Mouse (Mus musculus): ENCODE data around the gene Znrf1.
A peak's percentile ranks its signal among the peaks of the same experiment; 100 is the strongest.

The Znrf1 gene

DNA sequence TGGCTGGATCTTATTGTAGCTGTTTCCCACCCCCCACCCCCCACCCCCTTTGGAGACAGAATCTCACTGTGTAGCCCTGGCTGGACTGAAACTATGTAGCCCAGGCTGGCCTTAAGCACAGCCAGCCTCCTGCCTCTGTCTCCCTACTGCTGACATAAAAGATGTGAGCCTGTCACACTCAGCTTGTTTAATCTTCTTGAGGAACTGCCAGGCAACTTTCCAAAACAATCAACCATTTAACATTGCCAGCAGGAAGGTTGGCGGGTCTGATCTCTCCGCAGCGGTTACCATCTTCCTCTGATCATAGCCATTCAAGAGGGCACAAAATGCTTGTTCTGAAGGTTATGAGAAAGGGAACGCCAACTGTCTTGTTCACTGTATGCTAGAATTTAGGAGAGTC lies 2.4 kb upstream of the Znrf1 start:
- no peak for DNase-seq (ENCODE audit: low read depth)

DNA sequence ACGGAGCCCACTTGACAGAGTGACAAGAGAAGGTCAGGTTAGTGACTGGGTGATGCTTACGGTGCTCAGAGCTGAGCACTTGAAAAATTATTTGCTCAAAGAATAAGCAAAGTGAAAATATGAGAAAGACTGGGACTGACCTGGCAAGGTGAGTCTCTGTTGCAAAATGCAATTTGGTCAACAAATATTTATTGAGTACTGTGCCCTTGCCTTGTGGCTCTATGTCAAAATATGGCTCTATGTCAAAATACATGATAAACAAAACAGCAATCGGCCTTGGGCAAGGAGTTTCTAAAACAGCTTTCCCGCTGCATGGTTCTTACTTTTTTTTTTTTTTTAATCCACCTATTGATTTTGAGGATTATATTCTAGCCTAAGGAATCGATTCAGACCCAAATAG lies 406 bp upstream of the Znrf1 start:
- no peak for DNase-seq (ENCODE audit: low read depth)

DNA sequence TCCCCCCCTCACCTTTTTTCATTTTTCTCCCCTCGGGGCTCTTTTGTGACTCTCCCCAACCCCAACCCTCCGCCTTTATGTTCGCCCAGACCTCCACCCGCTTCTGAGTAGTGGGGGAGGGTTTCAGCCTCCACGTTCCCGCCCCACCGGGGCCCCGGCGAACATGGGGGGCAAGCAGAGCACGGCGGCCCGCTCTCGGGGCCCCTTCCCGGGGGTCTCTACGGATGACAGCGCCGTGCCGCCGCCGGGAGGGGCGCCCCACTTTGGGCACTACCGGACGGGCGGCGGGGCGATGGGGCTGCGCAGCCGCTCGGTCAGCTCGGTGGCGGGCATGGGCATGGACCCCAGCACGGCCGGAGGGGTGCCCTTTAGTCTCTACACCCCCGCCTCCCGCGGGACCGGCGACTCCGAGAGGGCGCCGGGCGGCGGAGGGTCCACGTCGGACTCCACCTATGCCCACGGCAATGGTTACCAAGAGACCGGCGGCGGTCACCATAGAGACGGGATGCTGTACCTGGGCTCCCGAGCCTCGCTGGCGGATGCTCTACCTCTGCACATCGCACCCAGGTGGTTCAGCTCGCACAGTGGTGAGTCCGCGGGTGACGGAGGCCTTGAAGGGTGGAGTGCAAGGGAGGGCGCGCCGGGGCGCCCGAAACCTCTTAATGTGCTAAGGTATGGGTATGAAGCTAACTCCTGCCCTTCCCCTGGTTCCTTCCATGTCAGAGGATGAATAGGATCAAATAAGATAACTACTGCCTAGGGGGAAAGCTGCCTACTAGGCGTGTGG lies 1.3 kb downstream of the Znrf1 start:
- DNase-seq (ENCODE audit: low read depth), result no peak

DNA sequence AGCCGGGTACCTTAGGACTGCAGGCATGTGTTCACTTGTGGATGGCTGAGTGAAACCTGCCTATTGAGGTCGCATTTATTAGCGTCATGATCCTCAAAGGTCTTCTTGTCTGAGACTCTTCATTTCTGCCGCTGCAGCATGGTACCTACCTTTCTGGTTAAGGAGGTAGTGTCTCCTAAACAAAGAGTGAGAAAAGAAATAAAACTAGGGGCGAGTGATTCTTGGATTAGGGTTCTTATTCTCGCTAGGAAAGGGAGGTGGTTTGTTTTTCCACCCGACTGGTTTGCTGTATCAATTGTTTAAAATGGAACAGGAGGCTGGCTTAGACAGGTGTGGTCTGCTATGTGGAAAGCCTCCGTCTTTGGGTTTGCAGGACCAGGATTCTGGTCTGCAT lies 1.9 kb downstream of the Znrf1 start:
- no peak for DNase-seq (ENCODE audit: low read depth)

DNA sequence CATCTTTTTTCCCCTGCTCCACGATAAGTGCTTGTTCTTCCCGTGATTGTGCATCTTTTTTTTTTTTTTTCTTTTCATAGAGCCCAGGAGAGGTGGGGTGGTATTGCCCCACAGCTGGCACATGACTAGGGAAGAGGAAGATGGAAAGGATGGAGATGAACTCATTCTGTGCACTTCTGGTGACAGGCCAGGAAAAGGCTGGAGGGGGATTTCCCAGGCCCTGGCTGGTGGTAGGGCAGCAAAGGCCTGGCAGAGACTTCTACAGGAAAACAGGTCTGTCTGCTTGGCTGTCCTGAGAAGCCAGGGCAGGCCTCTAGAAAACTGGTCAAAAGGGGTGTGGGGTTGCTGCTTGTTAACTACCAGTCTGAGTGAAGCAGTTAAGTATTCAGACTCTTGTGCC lies 2.3 kb downstream of the Znrf1 start:
- no peak for DNase-seq (ENCODE audit: low read depth)

DNA sequence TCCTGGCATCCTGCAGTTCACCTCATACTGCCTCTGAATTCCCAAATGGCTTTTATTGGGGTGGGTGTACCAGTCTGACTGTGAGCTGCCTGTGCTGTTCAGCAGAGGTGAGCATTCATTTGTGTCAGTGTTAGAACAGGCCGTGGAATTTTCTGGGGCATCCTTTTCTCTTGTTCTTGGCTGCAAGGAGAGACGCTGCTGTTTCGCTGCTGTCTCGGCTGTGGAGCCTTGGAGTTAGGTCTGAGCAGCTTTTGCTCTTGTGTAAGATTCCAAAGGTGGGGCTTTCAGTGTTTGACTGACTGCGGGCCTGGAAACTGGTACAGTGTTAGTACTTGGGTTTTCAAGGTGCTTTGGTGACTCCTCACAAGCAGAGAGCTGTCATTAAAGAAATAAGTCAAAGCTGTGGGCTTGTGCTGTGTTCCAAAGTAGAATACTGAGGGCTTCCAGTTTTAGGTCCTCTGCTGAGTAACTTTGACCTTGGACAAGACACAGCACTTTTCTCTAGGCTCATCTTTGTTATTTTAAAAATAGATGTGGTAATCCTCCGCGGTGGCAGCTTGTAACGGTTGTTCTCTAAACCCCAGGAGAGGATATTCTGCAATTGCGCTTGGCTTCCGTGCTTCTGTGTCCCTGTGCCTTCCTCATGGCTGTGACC lies 3.7 kb downstream of the Znrf1 start:
- peak; percentile 88 for DNase-seq (ENCODE audit: low read depth)

DNA sequence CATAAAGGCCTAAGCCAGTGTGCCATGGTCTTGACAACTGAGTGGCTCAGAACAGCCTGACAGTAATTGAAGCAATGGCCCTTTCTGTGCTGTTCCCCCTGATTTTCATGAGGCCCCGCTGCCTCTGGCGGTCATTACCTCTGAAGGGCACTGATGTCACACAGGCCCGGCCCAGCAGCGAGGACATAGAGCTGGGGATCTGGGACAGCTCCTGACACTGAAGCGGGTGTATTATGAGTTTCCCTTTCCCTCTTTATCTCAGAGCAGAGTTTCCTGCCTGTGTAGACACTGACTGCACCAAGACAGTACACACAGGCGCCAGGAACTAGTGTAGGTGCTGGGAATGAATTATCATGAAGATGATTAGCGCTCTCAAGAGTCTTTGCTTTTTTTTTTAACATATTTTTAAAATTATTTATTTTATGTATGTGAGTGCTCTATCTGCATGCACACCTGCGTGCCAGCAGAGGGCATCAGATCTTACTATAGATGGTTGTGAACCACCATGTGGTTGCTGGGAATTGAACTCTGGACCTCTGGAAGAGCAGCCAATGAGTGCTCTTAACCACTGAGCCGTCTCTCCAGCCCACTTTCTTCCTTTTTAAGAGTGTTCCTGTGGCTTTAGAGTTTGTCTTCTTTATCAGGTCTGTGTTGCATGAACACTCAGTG lies 7.9 kb downstream of the Znrf1 start:
- DNase-seq (ENCODE audit: low read depth), result no peak

DNA sequence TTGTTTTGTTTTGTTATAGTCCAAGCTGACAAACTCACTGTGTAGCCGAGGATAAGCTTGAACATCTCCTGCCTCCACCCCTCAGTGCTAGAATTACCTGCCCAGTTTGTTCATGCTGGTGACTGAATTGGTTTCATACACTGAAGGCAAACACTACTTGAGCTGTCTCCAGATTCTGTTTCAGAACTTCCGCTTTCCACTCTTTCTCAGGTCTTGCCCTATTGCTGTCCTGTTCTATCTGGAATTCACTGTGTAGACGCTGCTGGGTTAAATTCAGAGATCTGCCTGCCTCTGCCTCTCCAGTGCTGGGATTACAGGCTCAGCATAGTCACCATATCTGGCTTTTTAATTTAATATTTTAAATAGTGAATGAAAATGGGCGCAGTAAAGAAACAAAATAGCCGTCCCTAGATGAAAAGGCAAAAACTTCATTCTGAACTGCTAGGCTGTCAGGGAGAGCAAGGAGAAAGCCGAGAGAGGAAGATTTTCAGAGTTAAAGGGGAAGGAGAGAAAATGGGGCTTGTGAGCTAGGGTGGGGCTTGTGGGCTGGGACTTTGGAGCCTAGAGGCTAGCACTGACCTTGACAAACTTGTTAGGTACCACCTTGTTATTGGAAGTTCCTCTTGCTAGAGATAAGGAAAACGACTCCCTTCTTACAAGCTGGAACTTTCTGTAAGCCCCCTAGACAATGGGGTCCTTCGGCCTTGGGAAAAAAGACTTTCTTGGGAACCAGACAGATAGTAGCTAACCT lies 9.7 kb downstream of the Znrf1 start:
- DNase-seq (ENCODE audit: low read depth), result peak; percentile 52

DNA sequence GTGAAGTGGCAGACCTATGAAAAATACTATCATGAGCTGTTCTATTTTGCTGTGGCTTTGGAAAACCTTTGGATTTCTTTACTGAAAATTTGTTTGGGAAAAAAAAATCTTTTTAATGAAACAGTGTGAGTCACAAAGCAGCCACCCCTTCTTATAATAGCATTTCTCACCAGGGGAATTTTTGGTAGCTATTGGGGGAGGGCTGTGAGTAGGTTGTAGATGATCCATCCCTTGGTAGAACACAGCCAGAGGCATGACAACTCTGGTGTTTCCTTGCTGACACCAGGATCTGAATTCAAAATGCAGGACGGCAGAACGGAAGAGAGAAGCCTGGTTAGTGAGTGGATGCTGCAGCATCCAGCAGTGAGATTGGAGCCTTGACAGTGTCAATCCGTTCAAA lies 11.2 kb downstream of the Znrf1 start:
- no peak for DNase-seq (ENCODE audit: low read depth)

DNA sequence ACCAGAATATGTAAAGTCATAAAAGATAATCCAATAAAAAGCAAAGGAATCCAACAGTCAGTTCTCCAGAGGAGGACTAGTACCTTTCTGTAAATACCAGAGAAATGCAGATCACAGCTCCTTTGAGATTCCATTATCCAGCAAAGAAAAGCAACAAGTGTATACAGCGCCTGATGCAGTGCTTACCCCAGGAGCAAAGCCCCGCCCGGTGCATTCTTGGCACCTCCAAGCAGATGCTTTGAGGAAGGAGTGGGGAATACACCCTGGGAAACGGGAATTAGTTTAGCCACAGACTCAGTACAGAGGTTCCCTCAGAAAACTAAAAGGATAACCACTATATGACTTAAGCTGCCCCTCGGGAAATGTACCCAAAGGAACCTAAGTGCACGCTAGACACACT lies 12.3 kb downstream of the Znrf1 start:
- no peak for DNase-seq (ENCODE audit: low read depth)

DNA sequence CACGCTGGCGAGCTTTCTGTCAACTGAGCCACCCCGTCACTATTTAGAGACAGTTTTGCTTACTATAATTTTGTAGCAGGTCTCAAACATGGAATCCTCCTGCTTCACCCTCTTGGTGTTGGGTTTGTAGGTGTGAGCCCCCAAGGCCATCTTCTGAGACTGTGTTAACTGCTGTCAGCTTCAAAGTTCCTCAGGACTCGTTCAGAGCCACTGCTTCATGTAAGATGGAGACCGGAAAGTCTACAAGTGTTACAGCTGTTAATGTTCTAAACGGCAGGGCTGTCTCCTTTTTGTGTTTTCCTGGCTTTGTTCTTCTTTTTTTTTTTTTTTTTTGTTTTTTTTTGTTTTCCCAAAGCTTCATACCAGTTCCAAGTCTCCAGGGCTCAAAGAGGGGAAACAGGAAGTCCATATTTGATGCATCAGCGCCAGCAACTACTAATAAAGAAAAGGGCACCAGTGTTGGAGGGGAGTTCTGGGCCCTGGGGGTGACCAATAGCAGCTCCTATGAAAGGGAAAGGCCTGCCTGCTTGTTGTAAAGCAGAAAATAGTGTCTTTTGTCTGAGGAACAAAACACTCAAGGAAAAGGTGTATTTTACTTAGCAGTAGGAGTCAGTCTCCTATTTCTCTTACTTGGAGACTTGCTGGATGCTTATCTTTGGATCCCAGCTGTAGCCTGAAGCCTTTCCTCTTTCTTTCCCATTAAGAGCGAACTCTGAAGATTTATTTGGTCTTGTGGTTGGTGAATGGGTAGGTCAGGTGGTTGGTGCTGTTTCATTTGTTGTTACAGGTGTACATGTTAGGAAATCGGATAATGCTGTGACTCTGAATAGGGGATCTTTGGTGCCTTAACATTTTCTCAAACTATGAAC lies 14.3 kb downstream of the Znrf1 start:
- DNase-seq (ENCODE audit: low read depth), result peak; percentile 59

DNA sequence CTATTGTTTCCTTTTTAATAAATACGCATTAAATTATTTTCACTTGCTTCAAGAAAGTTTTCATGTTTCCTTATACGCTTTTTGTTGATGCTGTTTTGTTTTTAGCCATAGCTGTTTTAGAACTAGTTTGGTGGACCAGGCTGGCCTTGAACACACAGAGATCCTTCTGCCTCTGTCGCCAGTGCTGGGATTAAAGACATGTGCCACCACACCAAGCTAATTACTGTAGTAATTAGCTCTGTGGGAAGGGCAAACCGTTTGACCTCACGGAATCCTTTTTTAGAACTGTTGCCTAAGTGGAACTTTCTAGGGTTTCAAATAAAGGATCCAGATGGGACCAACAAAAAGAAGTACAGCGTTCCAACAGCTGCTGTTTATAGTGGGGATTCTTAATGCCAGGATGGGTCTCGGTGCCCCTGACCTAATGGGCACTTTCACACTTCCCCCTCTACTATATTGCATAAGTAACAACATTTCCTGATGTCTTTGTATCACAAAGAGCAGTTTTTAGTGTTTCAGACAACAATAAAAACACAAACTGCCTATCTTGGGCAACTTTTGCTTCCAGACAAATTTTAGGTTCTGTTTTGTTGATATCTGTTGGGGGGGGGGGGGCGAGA lies 15.7 kb downstream of the Znrf1 start:
- DNase-seq (ENCODE audit: low read depth), result no peak

DNA sequence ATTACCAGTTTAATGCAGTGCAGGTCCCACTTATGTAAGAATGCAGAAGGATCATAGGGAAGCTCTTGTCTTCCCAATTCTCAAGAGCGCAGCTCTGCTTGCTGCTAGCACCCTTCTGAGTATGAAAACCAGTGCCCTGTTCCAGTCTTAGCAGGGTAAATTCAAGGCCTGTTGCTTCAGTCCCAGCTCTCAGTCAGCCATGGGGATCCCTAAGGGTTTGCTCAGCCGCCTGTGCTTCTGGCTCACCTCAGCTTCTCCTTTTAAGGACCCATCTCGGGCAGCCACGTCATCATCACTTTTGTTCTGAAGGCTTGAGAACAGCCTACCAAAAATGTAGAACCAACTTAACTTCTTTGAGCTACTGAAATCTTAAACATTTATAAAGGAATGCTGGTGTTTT lies 25.9 kb downstream of the Znrf1 start:
- peak; percentile 49 for DNase-seq (ENCODE audit: low read depth)

DNA sequence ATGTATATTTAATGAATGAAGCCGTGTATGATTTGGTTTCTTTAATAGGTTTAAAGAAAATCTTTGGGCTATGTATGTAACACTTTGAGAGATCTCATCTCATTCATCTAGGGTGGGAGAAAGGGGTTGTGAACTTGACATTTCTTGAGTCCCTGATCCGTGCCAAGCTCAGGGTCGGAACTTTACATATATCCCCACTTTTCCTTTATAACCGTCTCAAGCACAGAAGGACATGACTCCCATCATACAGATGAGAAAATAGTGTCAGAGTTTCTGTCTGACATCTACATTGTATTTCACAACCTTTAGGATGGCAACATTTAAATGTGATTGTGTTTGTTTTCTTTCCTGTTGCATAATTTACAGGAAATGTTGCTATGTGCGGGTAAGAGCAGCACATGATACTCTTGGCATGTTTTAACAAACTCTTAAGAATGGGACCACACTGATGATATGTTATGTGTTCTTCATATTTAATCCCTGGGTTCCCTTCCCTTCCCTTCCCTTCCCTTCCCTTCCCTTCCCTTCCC lies 26.4 kb downstream of the Znrf1 start:
- peak; percentile 75 for DNase-seq (ENCODE audit: low read depth)

DNA sequence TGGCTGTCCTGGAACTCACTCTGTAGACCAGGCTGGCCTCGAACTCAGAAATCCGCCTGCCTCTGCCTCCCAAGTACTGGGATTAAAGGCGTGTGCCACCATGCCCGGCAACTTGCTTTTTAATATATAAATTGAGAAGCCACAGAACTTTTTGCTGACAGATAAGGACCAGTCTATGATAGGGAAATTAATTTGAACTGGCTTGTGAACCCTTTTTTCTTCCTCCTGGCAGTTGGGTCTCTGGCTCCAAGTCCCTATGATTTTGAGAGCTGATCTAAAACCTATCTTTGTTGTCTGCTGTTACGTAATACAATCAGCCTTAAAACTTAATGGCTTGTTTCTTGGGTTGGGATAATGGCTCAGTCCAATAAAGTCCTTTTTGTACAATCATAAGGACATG lies 27.2 kb downstream of the Znrf1 start:
- no peak for DNase-seq (ENCODE audit: low read depth)

DNA sequence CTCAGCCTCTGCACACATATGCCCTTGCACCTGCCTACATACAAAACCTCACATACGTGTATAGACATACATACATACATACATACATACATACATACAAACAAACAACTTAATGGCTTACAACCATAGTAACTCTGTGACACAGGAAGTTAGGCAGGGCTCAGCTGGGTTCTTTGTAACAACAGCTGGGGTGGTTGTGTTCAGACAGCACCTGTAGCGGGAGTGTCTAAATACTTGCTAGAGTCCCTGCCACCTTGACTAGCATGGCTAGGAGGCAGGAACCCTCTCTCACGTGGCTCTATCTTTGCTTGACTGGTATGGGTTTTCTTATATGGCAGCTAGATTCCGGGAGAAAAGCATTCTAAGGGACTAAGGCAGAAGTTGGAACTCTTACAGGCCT lies 27.8 kb downstream of the Znrf1 start:
- no peak for DNase-seq (ENCODE audit: low read depth)

DNA sequence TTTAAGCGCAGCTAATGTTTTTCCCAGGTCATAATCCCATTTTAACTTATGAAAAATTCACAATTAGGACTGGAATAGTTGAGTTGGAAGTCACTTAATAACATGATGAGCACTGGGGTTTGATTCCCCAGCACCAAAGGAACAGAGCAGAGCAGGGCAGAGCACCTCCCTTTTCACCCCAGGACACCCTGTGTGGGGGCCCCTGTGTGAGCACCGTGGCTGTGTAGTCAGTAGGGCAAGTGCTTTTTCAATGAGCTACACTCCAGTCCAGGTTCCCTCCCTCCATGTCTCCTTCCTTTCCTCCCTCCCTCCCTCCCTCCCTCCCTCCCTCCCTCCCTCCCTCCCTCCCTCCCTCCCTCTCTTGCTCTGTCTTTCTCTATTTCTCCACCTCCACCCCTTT lies 28.2 kb downstream of the Znrf1 start:
- no peak for DNase-seq (ENCODE audit: low read depth)

DNA sequence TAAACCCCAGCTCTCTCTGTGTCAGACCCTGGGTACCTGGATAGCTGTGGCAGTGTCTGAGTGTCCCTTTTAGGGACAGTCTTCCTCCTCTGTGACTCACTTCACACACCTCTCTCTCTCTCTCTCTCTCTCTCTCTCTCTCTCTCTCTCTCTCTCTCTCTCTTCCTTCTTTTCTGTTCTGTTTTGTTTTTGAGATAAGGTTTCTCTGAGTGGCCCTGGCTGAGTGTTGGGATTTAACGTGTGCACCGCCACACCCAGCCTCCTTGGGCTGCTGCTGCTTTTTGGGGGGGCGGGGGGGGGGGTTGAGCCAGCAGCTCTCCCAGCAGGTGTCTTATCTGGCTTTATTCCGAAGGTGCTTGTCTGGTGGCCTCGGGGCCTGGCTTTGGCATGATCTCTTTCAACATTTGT lies 29.9 kb downstream of the Znrf1 start:
- DNase-seq (ENCODE audit: low read depth), result no peak

DNA sequence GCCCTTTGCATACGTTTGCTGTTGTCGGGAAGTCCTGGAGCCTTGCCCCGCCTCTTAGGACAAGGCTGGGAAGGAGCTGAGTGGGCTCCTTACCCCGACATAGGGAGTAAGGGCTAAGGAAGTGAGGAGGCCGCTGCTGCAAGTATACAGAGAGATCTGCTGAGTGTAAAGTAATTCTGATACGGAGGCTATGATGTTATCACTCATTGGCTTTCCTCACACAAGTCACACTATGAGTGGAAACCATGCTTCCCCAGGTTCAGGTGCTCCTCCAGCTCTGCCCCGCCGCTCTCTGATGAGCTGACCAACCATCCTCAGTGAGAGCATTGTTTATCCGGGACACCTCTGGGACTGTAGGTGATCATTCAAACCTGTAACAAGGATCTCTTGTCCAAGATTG lies 30.4 kb downstream of the Znrf1 start:
- no peak for DNase-seq (ENCODE audit: low read depth)

DNA sequence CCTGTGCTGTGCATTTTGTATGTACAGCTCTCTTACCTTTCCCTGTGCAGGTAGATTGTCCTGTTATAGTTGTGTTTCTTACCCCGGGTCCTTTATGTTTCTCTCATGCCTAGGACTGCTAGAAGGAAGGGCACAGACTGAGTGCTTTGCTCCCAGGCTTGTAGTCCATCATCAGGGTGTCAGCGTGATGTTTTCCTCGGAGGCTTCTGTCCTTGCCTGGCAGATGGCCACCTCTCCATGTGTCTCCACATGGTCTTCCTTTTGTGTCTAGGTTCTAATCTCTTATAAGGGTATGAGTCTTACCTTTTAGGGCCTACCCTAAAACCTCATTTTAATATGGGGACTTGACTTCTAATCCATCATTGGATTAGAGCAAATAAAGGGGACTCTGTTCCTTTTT lies 31.7 kb downstream of the Znrf1 start:
- DNase-seq (ENCODE audit: low read depth), result no peak

DNA sequence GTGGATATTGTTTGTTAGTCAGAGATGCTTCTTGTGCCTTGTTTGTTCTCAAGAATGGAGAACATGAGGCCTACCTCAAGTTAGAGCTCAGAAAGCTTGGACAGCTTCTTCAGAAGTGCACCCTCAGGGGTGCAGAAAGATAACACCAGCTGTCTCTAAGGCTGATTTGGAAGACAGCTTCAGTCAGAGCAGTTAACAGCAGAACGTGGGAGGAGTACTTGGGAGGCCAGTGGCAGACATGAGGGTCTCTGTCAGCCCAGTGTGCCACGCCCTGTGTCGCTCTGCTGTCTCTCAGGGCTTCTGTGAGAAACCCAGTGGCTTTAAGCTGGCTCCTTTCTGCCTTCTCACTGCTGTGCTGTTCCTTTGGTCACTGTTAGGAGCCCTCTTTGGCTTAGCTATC lies 32.1 kb downstream of the Znrf1 start:
- DNase-seq (ENCODE audit: low read depth), result no peak
